Mouse (Mus musculus): Measurements from ENCODE around the gene Tbc1d14. TPM values are rescaled to one million over a fixed set of nuclear protein-coding genes. Genes with fewer than 3 reads are reported as not detected.

Tbc1d14 gene
- polyA plus RNA-seq, 1 experiment from 2014 or later = 57.3 TPM

DNA sequence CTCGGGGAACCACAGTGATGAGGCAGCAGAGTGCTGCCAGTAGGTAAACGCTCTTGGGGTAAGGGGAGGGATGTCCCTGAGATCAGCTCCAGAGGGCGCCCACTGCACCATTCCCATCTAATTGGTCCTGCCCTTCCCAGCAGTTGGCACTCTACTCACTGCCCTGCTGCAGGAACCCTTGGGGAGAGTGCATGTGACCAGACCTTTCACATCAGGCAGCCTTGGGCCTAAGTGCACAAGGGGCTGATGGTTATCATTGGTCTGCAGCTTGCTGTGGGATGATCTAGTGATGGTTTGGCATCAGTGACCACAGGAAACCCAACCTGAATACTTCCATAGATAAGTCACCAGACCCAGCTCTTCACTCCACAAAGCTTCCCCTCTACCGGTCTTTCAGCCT, 4.6 kb upstream of the Tbc1d14 start:
- H3K9ac ChIP-seq = no peak overlapping the region
- H3K36me3 ChIP-seq = peaks cover 40% of the 10 kb centered on the region
- WGBS = 35% methylated on average over 4 of the region's 4 CpGs
- no peak overlapping the region for H3K4me3 ChIP-seq
- H3K27ac ChIP-seq = no peak overlapping the region
- no peaks in the 10 kb centered on the region for H3K4me1 ChIP-seq
- no peak overlapping the region for H3K4me2 ChIP-seq (replicated peaks)
- no peaks in the 10 kb centered on the region for H3K27me3 ChIP-seq (replicated peaks)
- ATAC-seq (ENCODE audit: low FRiP score, low read depth) = no peak
- no peaks in the 10 kb centered on the region for H3K9me3 ChIP-seq

DNA sequence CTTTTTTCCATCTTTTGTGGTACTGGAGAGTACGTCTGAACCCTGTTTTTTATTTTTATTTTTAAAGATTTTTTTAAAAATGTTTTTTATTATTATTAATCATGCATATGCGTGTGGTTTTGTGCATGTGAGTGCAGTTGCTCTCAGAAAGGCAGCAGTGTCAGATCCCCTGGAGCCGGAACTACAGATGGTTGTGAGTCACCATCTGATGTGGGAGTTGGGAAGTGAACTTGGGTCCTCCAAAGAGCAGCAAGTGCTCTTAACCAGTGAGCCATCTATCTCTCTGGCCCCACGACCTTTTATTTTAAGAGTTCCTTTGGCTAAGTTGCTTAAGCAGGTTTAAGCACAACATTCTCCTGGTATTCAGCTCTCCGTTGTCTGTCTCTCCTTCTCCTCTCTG, 3.1 kb upstream of the Tbc1d14 start:
- Histone ChIP-seq H3K4me1 (no peaks in the 10 kb centered on the region), H3K4me2 (replicated peaks) (no peak overlapping the region), H3K9me3 (no peaks in the 10 kb centered on the region), H3K36me3 (peaks cover 25% of the 10 kb centered on the region), H3K27me3 (replicated peaks) (no peaks in the 10 kb centered on the region), H3K4me3 (no peak overlapping the region), H3K27ac (no peak overlapping the region), H3K9ac (no peak overlapping the region)
- WGBS = 83% methylated on average over 5 of the region's 5 CpGs
- no peak for ATAC-seq (ENCODE audit: low FRiP score, low read depth)

DNA sequence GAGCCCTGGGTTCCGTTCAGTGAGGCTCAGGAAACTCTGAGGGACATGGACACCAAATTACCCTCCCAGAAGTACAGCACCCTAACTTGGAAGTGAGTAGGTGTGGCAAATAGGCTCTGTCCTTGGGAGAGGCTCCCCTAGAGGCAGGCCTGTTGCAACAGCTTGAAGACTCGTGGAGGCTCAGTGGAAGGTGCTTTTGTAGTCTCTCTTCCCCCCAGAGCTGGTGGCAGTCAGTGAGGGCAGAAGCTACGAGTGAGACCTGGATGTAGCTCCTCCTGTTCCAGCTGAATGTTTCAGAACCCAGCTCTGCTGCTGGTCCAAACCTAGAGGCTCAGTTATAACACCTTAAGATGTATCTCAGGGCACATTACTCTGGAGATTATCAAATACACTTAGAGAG, 2.0 kb upstream of the Tbc1d14 start:
- no peak for ATAC-seq (ENCODE audit: low FRiP score, low read depth)
- Histone ChIP-seq H3K36me3 (peaks cover 16% of the 10 kb centered on the region), H3K4me1 (no peaks in the 10 kb centered on the region), H3K9ac (no peak overlapping the region), H3K4me3 (no peak overlapping the region), H3K27me3 (replicated peaks) (no peaks in the 10 kb centered on the region), H3K9me3 (no peaks in the 10 kb centered on the region), H3K27ac (no peak overlapping the region), H3K4me2 (replicated peaks) (no peak overlapping the region)
- WGBS = 26% methylated on average over 3 of the region's 3 CpGs

DNA sequence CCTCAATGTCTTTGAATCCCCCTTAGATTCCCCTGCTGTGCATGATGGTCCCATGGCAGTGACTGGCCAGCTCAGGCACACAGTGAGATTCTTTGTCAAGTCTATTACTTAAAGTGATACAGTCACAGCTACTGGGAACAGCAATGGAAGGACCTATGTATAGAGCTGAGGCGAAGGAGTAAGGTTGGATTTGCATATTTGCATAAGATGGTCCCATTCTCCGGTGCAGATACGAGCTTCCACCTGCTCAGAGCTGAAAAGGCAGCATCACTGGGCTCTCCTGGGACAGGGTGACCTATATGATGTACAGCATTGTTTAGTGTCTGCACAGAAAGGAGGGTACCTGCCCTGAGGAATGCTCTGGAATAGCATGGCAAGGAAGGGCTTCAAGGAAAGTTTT, 1.3 kb upstream of the Tbc1d14 start:
- WGBS = 87% methylated on average over 3 of the region's 3 CpGs
- Histone ChIP-seq H3K27me3 (replicated peaks) (no peaks in the 10 kb centered on the region), H3K4me3 (no peak overlapping the region), H3K27ac (no peak overlapping the region), H3K4me2 (replicated peaks) (no peak overlapping the region), H3K9ac (no peak overlapping the region), H3K9me3 (no peaks in the 10 kb centered on the region), H3K4me1 (no peaks in the 10 kb centered on the region), H3K36me3 (peaks cover 8% of the 10 kb centered on the region)
- ATAC-seq (ENCODE audit: low FRiP score, low read depth) = no peak

DNA sequence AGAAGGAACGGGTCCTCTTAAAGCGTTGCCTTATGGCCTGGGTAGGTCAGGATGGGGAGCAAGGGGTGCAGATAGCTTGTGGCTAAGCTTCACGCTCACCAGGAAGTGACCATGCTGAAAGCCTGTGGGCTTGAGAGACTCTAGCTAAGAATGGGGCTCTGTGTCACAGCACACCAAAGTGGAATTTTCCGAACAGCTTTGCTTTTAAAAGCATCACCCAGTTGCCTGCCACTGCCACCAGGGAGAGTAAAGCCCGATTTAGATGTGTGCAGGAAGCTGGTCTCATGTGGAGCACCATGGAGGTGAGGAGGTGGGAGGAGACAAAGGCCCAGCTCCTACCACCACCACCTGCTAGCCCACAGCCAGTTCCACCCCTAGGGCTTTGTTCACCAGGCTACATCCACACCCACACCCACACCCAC, 2.6 kb downstream of the Tbc1d14 start:
- Histone ChIP-seq H3K27ac (no peak overlapping the region), H3K9me3 (no peaks in the 10 kb centered on the region), H3K27me3 (replicated peaks) (no peaks in the 10 kb centered on the region; the same call in 1 of the 2 replicates), H3K36me3 (no peaks in the 10 kb centered on the region), H3K9ac (no peak overlapping the region), H3K4me2 (replicated peaks) (no peak overlapping the region), H3K4me1 (no peaks in the 10 kb centered on the region), H3K4me3 (no peak overlapping the region)
- WGBS = 73% methylated on average over 5 of the region's 5 CpGs
- ATAC-seq (ENCODE audit: low FRiP score, low read depth) = no peak

DNA sequence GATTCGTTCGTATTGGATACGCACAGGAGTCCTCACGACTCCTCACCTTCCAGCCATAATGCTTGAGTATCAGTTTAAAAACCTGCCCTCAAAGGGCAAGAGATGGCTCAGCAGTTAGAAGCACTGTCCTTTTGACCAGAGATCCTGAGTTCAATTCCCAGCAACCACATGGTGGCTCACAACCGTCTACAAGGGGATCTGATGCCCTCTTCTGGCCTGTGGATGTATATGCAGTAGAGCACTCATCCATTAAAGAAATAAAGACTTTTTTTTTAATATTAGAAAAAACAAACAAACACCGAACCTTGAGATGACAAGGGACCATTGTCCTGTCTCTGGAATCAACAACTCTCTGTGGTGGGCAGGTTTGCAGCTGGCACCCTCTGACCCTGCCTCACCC, 8.8 kb downstream of the Tbc1d14 start:
- WGBS = 68% methylated on average over 6 of the region's 6 CpGs
- no peak for ATAC-seq (ENCODE audit: low FRiP score, low read depth)

DNA sequence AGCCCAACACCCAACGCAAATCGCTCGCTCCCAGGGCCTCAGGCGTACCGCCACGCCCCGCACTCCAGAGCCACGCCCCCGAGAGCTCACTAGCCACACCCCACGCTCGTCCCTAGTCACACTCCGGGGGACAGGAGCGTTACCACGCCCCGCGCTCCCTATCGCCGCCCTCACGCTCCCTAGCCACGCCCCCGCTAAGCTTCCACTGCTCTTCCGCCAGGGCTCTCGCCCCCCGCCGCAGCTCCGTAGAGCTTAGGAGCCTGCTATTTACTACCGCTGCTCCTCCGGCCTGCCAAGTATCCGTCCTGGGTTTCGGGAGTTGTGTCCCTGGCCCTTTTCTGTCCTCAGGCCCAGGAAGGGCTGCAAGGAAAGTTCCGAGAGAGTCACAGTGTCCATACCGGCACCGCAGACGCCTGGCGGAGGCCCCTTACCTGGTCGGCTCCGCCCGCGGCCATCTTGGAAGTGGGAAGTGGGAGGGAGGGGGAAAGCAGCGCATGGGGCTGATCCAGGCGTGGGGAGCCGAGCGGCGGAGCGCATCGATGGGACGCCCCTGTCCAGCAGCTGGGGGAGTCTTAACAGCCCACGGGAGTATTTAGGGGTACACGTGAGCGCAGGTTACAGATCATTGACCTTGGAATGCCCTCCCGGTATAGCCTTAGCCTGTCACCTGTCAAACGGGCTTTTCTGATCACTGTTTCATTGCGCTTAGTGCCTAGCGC, 11.0 kb downstream of the Tbc1d14 start:
- no peaks in the 10 kb centered on the region for H3K9me3 ChIP-seq
- peak overlapping the region; percentile 67 for H3K9ac ChIP-seq
- no peaks in the 10 kb centered on the region; the same call in 1 of the 2 replicates for H3K27me3 ChIP-seq (replicated peaks)
- 2% methylated on average over 54 of the region's 54 CpGs for WGBS
- peak overlapping the region; percentile 82 for H3K27ac ChIP-seq
- no peaks in the 10 kb centered on the region for H3K36me3 ChIP-seq
- H3K4me1 ChIP-seq = peaks cover 12% of the 10 kb centered on the region; the same call in 1 of the 2 replicates
- H3K4me3 ChIP-seq = peak overlapping the region; percentile 70
- H3K4me2 ChIP-seq (replicated peaks) = peak overlapping the region; percentile 93
- ATAC-seq (ENCODE audit: low FRiP score, low read depth) = peak; percentile 95

More for the DNA sequence above, 8.8 kb downstream of the Tbc1d14 start:
- Histone ChIP-seq H3K27me3 (replicated peaks) (no peaks in the 10 kb centered on the region; the same call in 1 of the 2 replicates), H3K4me1 (peaks cover 12% of the 10 kb centered on the region; the same call in 1 of the 2 replicates), H3K36me3 (no peaks in the 10 kb centered on the region), H3K9me3 (no peaks in the 10 kb centered on the region), H3K27ac (no peak overlapping the region), H3K9ac (no peak overlapping the region), H3K4me3 (no peak overlapping the region), H3K4me2 (replicated peaks) (no peak overlapping the region)

DNA sequence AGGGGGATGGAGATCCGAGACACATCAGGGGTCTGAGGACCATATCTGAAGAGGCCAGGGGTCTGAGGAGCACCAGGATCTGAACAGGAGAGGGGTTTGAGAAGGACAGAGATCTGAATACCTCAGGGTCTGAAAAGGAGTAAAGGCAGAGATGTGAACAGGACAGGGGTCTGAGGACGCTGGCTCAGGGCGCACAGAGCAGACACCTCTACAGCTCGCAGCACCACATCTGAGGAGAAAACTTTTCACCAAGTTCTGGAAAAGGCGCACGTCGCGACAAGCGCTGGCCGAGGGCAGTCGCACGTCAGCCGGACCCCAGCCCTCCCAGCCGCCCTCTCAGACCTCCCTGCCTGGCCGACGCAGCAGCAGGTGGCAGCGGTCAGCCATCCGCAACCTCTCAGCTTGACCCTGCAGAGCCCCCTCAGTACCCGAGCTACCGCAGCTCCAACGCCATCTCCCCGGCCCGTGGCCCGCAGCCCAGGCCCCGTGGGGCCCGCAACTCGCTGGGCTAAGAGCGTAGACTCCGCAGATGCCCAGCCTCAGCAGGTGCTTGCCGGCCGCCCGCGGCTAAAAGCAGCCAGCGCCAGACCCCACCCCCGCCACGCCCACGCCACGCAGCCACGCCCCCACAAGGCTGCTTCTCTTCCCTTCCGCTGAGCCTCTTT, 11.7 kb downstream of the Tbc1d14 start:
- ATAC-seq (ENCODE audit: low FRiP score, low read depth) = peak; percentile 86
- H3K27ac ChIP-seq = no peak overlapping the region

DNA sequence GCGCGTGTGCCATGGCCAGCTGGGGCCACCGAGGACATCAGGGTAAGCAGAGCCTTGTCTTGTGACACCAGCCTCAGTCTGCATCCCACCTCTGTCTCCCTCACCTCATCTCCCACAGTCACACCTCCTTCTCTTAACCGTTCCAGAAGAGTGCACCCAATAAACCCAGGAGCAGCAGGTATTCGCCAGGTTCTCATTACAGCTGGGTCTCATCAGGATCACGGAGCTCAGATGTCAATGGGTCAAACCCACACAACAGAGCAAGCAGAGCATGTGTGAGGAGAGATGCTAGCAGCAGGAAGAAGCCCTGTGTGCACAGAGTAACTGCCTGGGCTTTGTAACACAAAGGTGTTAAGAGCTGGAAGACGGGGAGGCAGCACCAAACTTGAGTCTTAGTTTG, 13.1 kb downstream of the Tbc1d14 start:
- 85% methylated on average over 7 of the region's 7 CpGs for WGBS

More for the DNA sequence above, 11.7 kb downstream of the Tbc1d14 start:
- H3K9me3 ChIP-seq = no peaks in the 10 kb centered on the region
- H3K4me3 ChIP-seq = peak overlapping the region; percentile 70
- peaks cover 12% of the 10 kb centered on the region; the same call in 1 of the 2 replicates for H3K4me1 ChIP-seq
- WGBS = 2% methylated on average over 40 of the region's 40 CpGs
- no peaks in the 10 kb centered on the region; the same call in 1 of the 2 replicates for H3K27me3 ChIP-seq (replicated peaks)
- H3K36me3 ChIP-seq = no peaks in the 10 kb centered on the region
- H3K9ac ChIP-seq = peak overlapping the region; percentile 56
- H3K4me2 ChIP-seq (replicated peaks) = peak overlapping the region; percentile 93

DNA sequence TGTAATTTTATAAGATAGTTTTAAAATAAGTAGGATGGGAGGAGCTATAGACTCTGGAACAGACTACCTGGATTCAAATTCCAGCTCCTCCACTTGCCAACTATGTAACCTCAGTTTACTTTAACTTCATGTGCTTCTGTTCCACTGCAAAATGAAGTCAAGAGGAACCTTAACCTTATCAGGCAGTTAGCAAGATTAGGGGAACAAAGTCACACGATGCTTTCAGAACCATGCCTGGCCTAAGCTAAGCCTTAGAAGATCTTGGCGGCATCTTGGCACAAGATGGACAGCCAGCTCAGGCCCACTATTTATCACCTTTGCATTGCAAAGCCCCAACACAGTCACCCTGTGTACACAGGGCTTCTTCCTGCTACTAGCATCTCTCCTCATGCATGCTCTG, 14.1 kb downstream of the Tbc1d14 start:
- Histone ChIP-seq H3K36me3 (no peaks in the 10 kb centered on the region), H3K9ac (no peak overlapping the region), H3K27me3 (replicated peaks) (no peaks in the 10 kb centered on the region), H3K4me1 (peaks cover 12% of the 10 kb centered on the region; the same call in 1 of the 2 replicates), H3K9me3 (no peaks in the 10 kb centered on the region), H3K4me2 (replicated peaks) (no peak overlapping the region), H3K27ac (no peak overlapping the region), H3K4me3 (no peak overlapping the region)
- 93% methylated on average over 2 of the region's 2 CpGs for WGBS
- no peak for ATAC-seq (ENCODE audit: low FRiP score, low read depth)

More for the DNA sequence above, 13.1 kb downstream of the Tbc1d14 start:
- Histone ChIP-seq H3K9me3 (no peaks in the 10 kb centered on the region), H3K9ac (no peak overlapping the region), H3K4me3 (no peak overlapping the region), H3K4me2 (replicated peaks) (no peak overlapping the region), H3K4me1 (peaks cover 12% of the 10 kb centered on the region; the same call in 1 of the 2 replicates), H3K27me3 (replicated peaks) (no peaks in the 10 kb centered on the region), H3K27ac (no peak overlapping the region), H3K36me3 (no peaks in the 10 kb centered on the region)
- no peak for ATAC-seq (ENCODE audit: low FRiP score, low read depth)

DNA sequence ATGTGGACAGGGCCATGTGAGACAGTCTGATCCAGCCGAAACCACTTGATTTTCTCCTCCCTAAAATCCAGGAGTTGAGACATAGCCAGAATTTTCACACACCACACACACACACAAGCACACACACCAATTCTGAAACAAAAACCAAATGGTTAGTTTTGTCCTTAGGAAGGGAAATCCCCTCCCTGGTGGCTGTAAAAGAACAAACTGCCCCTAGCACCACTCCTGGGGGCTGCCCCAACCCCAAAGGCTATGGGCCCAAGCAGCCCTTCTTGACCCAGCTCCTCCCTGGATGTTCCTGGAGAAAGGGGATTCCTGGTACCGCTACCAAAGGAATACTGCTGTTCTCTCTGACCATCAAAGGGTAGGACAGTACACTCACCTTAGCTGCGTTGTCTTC, 16.6 kb downstream of the Tbc1d14 start:
- Histone ChIP-seq H3K9me3 (no peaks in the 10 kb centered on the region), H3K27me3 (replicated peaks) (no peaks in the 10 kb centered on the region), H3K9ac (no peak overlapping the region), H3K4me3 (no peak overlapping the region), H3K4me2 (replicated peaks) (no peak overlapping the region), H3K36me3 (peaks cover 1% of the 10 kb centered on the region; the same call in 1 of the 2 replicates), H3K4me1 (peaks cover 11% of the 10 kb centered on the region; the same call in 1 of the 2 replicates), H3K27ac (no peak overlapping the region)
- ATAC-seq (ENCODE audit: low FRiP score, low read depth) = no peak
- whole genome bisulfite sequencing = 93% methylated on average over 3 of the region's 3 CpGs

DNA sequence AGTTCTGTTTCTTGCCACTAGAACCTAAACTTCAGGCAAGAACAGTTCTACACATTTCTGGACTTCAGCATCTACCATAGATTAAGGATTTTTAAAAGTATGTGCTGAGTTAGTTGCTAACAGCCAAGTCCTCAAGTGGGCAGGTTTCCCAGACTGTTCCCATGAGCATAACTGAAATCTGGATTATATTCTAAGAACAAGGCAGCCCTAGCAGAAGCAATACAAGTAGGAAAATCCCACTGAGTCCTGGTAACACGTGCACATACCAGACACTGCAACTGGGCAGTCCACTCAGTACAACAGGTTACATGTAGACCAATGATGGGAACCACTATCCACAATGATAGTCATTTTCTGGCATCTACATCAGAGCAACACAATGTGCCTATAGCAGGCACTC, 17.3 kb downstream of the Tbc1d14 start:
- no peak overlapping the region for H3K4me3 ChIP-seq
- H3K27me3 ChIP-seq (replicated peaks) = no peaks in the 10 kb centered on the region
- H3K9ac ChIP-seq = no peak overlapping the region
- peaks cover 4% of the 10 kb centered on the region; the same call in 1 of the 2 replicates for H3K4me1 ChIP-seq
- H3K36me3 ChIP-seq = peaks cover 8% of the 10 kb centered on the region
- WGBS = 82% methylated on average over 1 of the region's 1 CpGs
- H3K27ac ChIP-seq = no peak overlapping the region
- ATAC-seq (ENCODE audit: low FRiP score, low read depth) = no peak
- H3K9me3 ChIP-seq = no peaks in the 10 kb centered on the region
- H3K4me2 ChIP-seq (replicated peaks) = no peak overlapping the region
